Mouse (Mus musculus) thymus, adult 2 months (tissue): ENCODE data around the gene Atxn1.

Source experiments
- CTCF ChIP-seq: fragments of 200-500 bp; IDR thresholded peaks from 2 replicates; pipeline ENCODE4 v1.5.1; 2012; ENCODE audit warnings: mild to moderate bottlenecking, control low read depth, low read length, moderate library complexity, borderline replicate concordance; ENCODE audit not compliant: control insufficient read depth, poor library complexity, insufficient read depth; ENCODE audit errors: extremely low read depth
- POLR2A ChIP-seq: fragments of 200-500 bp; IDR thresholded peaks from 2 replicates; pipeline ENCODE4 v1.6.1; 2012; ENCODE audit warnings: mild to moderate bottlenecking, low read length, control low read depth, moderate library complexity; ENCODE audit not compliant: control insufficient read depth, poor library complexity, insufficient read depth; ENCODE audit errors: extremely low read depth

DNA sequence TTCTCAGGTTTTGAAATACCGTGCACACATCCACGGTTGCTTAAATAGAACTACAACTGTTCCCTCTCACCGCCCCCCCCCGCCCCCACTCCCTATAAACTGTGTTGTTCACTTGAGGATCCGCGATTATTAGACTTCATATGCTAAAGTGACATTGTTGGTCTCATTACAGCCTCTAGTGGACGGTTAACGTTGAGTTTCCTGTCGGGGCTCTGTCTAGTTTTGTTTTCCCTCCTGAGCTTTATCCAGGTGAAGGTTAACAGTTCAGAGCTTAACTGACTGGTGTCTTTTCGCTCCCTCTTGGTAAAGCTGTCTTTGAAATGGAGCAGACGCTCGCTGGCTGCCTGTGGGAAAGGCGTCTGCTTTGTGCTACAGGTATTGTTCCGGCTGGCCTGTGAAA is 1.8 kb upstream of the Atxn1 start:
- no peak for TF ChIP-seq CTCF
- TF ChIP-seq POLR2A = no peak
